Mouse (Mus musculus): Measurements from ENCODE around the gene Casp7. TPM values are rescaled to one million over a fixed set of nuclear protein-coding genes. Genes with fewer than 3 reads are reported as not detected.
"Not testable (repeated sequence)": the region's sequence is repeated elsewhere in the genome, so short reads cannot be mapped to it uniquely, and the experiment has no call there.

The Casp7 gene
- polyA plus RNA-seq, 1 experiment from 2014 or later, result 15.4 TPM

DNA sequence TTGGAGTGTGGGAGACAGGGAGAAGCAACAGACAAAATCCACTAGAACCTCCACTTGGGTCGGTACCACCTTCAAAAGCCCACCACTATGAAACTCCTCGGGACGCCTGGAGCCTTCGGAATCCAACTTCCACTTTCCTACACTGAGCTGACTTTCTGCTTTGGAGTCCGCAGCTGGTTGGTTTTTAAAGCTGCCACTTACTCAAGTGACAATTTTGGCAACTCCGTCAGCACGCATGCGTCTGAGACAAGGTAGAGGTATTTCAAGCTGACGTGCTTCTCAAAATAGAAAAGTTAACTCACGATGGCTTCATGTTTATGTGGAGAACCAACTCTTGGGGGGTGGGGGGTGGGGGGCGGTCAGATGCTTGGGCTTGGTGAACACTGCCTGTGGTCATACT lies 7.0 kb upstream of the Casp7 start, which contains the start of gene Nrap:
Nrap (minus strand) TSS at position 159 of the 400 bp plus-strand sequence.
- H3K36me3 ChIP-seq, result no peaks in the 10 kb centered on the region
- DNase-seq (ENCODE audit: low spot score), result no peak
- WGBS, result 90% methylated on average over 11 of the region's 11 CpGs
- no peak within 1 kb of the TSS for H3K27ac ChIP-seq
- H3K9me3 ChIP-seq, result no peaks in the 10 kb centered on the region
- no peak within 1 kb of the TSS for H3K4me3 ChIP-seq
- no peaks in the 10 kb centered on the region for H3K4me1 ChIP-seq (replicated peaks)
- H3K27me3 ChIP-seq (ENCODE audit: insufficient read depth, poor library complexity, severe bottlenecking), result peaks cover 14% of the 10 kb centered on the region

DNA sequence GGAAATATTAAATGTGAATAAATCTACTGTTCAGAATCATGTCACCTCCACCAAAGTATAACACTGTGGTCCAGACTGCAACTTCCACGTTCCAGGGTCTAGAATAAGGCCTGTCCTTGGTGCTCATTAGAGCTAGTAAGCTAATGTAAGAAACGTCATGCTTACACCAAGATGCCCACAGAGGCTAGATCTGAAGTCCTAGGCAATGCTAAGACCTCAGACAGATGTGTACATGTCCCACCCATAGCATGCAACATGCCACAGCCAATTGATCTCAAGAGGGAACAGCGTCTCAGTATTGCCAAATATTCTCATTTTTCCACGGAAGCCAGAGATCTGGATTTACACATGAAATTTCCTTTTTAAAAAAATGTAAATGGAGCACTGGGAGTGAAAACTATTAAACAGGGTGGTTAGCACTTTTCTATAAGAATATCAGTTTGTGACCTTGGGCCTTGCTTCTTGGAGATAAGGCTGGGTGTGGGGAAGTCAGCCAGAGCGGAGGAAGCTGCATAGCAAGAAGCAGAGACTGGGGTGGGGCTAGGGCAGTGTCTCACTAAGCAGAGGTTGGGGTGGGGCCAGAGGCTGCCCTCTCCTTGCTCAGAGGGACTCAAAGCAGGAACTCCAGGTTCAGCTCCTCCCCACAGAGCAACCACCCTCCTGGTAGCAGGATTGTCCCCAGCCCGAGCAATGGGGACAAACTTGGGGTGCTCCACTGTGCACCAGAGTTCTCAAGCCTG lies 5.5 kb upstream of the Casp7 start:
- Histone ChIP-seq H3K27ac (no peak overlapping the region), H3K4me3 (no peak overlapping the region), H3K4me1 (replicated peaks) (peaks cover 2% of the 10 kb centered on the region), H3K36me3 (no peaks in the 10 kb centered on the region), H3K9me3 (no peaks in the 10 kb centered on the region), H3K27me3 (ENCODE audit: insufficient read depth, poor library complexity, severe bottlenecking) (peaks cover 30% of the 10 kb centered on the region)
- DNase-seq (ENCODE audit: low spot score), result no peak
- 83% methylated on average over 6 of the region's 6 CpGs for WGBS

DNA sequence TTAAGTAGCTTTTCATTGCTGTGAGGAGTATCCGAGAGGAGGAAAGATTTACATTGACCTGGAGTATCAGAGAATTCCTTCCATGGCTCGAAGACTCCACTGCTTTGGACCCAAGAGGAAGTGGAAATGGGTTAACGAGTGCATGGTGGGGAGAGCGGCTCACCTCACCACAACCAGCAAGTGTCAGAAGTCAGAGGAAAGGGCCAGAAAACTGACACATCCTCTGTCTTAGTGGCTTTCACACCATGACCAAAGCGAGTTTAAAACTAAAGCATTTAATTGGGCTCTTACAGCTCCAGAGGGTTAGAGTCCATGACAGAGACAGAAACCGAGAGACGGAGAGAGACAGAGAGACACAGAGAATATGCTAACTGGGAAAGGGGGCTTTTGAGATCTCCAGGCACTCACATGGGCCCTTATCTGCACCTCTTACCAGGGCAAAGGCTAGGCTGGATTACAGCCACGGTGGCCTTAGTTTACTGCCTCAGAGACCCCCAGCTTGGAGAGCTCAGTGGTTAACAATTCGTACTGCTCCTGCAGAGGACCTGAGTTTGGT lies 3.5 kb upstream of the Casp7 start:
- H3K9me3 ChIP-seq, result no peaks in the 10 kb centered on the region
- no peaks in the 10 kb centered on the region for H3K36me3 ChIP-seq
- no peak overlapping the region for H3K4me3 ChIP-seq
- WGBS, result 86% methylated on average over 9 of the region's 9 CpGs
- peaks cover 43% of the 10 kb centered on the region for H3K27me3 ChIP-seq (ENCODE audit: insufficient read depth, poor library complexity, severe bottlenecking)
- peaks cover 20% of the 10 kb centered on the region for H3K4me1 ChIP-seq (replicated peaks)
- H3K27ac ChIP-seq, result no peak overlapping the region
- no peak for DNase-seq (ENCODE audit: low spot score)

DNA sequence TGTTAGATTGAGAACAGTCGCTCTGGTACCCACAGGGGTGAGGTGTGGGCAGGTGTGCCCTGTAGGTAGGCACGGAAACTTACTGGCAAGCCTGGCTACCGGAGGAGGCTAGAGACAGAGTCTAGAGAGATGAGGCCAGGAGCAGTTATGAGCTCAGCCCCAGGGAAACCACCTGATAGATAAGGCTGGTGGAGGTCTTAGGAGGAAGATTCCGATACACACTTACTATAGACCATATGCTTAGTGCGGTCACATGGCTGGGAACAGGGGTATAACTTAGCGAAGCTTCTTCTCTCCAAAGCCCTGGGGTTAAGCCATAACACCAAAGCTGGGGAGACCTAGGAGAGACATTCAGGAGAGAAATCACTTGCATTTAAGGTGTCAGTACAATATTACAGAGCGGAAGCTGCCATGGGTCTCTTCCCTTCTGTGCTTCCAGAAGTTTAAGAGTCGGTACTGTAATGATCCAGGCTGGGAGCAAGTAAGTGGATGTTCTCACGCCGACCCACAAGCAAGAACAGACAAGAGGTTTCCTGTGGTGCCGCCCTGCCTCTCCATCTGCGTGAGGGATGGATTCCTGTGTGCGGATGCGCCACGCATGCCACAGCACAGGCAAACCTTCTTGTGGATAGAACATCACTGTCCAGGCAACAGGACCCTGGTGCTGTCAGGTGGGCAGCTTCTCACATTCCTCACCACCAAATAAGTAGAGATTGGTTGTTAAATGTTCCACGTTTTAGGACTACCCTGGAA lies 1.6 kb upstream of the Casp7 start:
- Histone ChIP-seq H3K4me1 (replicated peaks) (peaks cover 20% of the 10 kb centered on the region), H3K27me3 (ENCODE audit: insufficient read depth, poor library complexity, severe bottlenecking) (peaks cover 51% of the 10 kb centered on the region), H3K36me3 (no peaks in the 10 kb centered on the region), H3K9me3 (no peaks in the 10 kb centered on the region), H3K4me3 (no peak overlapping the region), H3K27ac (no peak overlapping the region)
- no peak for DNase-seq (ENCODE audit: low spot score)
- WGBS, result 87% methylated on average over 16 of the region's 16 CpGs

DNA sequence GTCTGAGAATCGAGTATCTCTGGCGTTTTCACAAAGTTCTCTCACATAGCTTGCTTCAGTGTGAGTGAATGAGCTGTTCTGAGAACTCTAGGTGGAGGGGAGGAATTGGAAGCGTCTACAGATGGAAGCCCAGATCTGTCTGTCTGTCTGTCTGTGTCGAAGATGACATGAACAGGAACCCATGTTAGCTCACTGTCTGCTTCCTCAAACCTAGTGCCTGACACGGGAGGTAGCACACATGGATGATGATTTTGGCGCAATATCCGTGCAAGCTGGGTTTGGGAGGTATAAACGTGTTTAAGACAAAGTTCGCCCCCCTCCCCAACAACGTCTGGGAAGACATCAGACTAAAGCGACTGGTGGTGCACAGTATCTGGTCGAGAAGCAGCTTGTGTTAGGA lies 702 bp upstream of the Casp7 start:
- no peak for DNase-seq (ENCODE audit: low spot score)
- 41% methylated on average over 12 of the region's 12 CpGs for WGBS
- Histone ChIP-seq H3K27me3 (ENCODE audit: insufficient read depth, poor library complexity, severe bottlenecking) (peaks cover 51% of the 10 kb centered on the region), H3K4me1 (replicated peaks) (peaks cover 20% of the 10 kb centered on the region), H3K4me3 (peak overlapping the region; percentile 69), H3K36me3 (no peaks in the 10 kb centered on the region), H3K9me3 (no peaks in the 10 kb centered on the region), H3K27ac (no peak overlapping the region; the same call in 1 of the 2 replicates)

DNA sequence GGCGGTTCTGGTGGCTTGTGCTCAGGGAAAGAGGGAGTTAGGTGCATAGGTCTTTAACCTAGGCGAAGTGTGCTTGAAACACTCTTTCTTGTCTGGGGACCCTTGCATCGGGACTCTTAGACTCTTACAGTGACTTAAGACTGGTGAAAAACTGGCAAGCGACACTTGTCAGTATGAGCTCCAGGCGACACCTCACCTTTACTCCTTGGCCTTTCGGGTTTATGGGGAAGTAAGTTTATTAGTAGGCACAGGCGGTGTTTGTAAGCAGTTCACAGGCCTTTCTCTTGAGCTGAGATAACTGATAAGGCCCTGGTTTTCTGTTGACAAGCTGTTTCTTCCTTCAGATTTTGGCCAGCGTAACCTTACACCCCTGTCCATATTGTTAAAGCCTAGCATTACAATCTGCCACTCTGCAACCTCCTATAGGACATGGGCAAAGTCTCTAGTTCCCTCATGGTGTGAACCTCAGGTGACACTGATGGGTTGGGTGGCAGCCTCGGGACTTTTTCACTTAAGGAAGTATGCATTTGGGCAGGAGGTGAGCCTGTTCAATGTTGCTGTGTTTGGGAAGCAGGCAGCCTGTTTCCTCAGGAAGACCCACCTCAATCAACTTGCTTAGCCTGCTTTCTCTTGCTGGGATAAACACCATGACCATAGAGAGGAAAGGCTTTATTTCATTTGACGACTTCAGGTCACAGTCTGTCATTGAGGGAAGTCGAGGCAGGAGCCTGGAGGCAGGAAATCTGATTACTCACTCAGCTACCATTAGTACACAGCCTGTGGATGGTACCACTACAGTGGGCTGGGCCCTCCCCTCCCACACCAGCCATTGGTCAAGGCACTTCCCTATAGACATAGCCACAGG lies 966 bp downstream of the Casp7 start:
- no peak for DNase-seq (ENCODE audit: low spot score)
- Histone ChIP-seq H3K36me3 (no peaks in the 10 kb centered on the region), H3K27me3 (ENCODE audit: insufficient read depth, poor library complexity, severe bottlenecking) (peaks cover 51% of the 10 kb centered on the region), H3K4me1 (replicated peaks) (peaks cover 20% of the 10 kb centered on the region), H3K4me3 (peak overlapping the region; percentile 69), H3K27ac (peak overlapping the region; percentile 92), H3K9me3 (no peaks in the 10 kb centered on the region)
- WGBS, result 69% methylated on average over 11 of the region's 11 CpGs

DNA sequence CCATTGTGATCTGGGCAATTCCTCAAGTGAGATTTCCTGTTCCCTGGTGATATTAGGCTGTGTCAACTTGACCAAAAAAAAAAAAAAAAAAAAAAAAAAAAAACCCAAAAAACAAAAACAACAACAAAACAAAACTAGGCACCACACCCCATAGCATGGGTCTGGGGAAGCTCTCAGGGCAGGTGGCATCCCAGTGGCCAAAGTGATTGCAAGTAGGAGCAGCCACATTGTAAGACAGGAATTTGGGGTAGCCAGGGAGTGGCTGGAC lies 1.5 kb downstream of the Casp7 start:
- no peak for DNase-seq (ENCODE audit: low spot score)
- no peak overlapping the region for H3K27ac ChIP-seq
- peaks cover 50% of the 10 kb centered on the region for H3K27me3 ChIP-seq (ENCODE audit: insufficient read depth, poor library complexity, severe bottlenecking)
- H3K36me3 ChIP-seq, result no peaks in the 10 kb centered on the region
- H3K4me3 ChIP-seq, result no peak overlapping the region
- no peaks in the 10 kb centered on the region for H3K9me3 ChIP-seq
- H3K4me1 ChIP-seq (replicated peaks), result peaks cover 20% of the 10 kb centered on the region

DNA sequence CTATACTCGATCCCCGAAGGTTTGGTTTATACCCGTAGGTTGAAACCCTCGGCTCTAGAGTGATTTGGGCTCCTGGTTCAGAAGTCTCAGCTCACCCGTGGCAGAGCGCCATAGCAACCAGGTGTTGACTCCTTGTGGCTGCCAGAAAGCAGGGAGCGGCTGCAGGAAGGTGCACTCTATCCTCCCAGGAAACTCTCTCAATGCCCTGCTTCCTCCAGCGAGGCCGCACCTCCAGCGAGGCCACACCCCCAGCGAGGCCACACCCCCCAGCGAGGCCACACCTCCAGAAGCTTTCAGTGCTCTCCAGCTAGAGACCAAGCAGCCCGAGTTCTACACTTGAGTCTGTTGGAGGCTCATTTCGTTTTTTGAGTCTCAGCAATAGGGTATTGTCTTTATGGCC lies 3.3 kb downstream of the Casp7 start:
- Histone ChIP-seq H3K27me3 (ENCODE audit: insufficient read depth, poor library complexity, severe bottlenecking) (peaks cover 35% of the 10 kb centered on the region), H3K4me1 (replicated peaks) (peaks cover 20% of the 10 kb centered on the region), H3K9me3 (no peaks in the 10 kb centered on the region), H3K27ac (no peak overlapping the region), H3K36me3 (peaks cover 10% of the 10 kb centered on the region; the same call in 1 of the 2 replicates), H3K4me3 (no peak overlapping the region)
- peak; percentile 28 for DNase-seq (ENCODE audit: low spot score)
- WGBS, result 47% methylated on average over 14 of the region's 14 CpGs

DNA sequence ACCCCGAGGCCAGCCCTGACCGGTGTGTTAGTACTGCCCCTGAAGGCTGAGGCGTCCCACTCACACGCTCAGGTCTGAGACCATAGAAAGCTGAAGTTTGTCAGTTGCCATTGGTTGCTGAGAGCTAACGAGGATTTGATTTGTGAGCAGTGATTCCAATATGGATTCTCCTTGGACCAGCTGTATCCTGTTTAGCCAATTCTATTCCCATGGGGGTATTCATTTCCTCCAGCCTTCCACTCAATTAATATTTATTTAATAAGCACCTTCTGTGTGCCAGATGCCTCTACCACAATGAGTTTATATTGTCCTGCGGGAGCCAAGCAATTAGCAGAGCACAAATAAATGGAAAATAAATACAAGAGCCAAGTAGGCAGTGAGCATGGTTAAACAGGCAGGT lies 4.9 kb downstream of the Casp7 start:
- no peak overlapping the region for H3K4me3 ChIP-seq
- peaks cover 17% of the 10 kb centered on the region; the same call in 1 of the 2 replicates for H3K36me3 ChIP-seq
- DNase-seq (ENCODE audit: low spot score), result no peak
- H3K9me3 ChIP-seq, result no peaks in the 10 kb centered on the region
- H3K27me3 ChIP-seq (ENCODE audit: insufficient read depth, poor library complexity, severe bottlenecking), result peaks cover 18% of the 10 kb centered on the region
- H3K27ac ChIP-seq, result no peak overlapping the region
- WGBS, result 85% methylated on average over 6 of the region's 6 CpGs
- H3K4me1 ChIP-seq (replicated peaks), result peaks cover 14% of the 10 kb centered on the region

DNA sequence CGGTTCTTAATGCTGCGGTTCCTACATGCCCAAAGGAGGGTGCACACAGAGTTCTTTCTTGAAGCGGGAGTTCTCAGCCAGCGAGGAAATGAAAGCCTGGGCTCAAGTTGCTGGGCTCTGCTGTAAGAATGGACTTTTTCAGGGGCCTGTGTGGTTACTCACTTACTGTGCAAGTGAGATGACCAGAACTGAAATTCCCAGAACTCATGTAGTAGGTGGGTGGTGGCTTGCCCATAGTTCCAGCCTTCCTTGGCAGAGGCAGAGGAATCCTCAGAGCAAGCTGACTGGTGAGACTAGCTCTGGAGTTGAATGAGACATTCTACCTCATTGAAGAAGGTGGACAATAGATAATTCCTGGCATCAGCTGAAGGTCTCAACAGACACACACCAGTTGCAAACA lies 8.9 kb downstream of the Casp7 start:
- Histone ChIP-seq H3K27me3 (ENCODE audit: insufficient read depth, poor library complexity, severe bottlenecking) (no peaks in the 10 kb centered on the region), H3K4me3 (no peak overlapping the region), H3K4me1 (replicated peaks) (no peaks in the 10 kb centered on the region), H3K9me3 (no peaks in the 10 kb centered on the region), H3K27ac (no peak overlapping the region), H3K36me3 (peaks cover 33% of the 10 kb centered on the region)
- 94% methylated on average over 4 of the region's 4 CpGs for WGBS
- no peak for DNase-seq (ENCODE audit: low spot score)

DNA sequence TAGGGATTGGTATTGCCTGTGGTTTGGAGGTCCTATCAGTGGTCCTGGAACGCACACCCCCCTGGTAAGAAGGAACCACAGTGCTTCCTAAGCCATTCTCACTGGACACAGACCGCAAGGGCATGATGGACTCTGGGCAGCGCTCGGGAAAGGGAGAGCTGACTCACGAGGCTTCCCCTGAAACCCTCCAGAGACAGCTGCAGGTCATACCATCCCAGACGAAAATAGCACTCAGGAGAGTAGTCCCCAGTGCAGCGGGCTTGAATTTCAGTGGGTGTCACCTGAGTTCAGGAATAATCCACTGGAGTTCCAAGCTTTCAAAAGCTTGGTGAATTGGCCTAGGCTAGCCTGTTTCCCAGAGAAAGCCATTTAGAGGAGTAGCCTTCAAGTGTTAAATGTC lies 9.7 kb downstream of the Casp7 start:
- Histone ChIP-seq H3K27ac (no peak overlapping the region), H3K36me3 (peaks cover 33% of the 10 kb centered on the region), H3K9me3 (no peaks in the 10 kb centered on the region), H3K27me3 (ENCODE audit: insufficient read depth, poor library complexity, severe bottlenecking) (no peaks in the 10 kb centered on the region), H3K4me3 (no peak overlapping the region), H3K4me1 (replicated peaks) (no peaks in the 10 kb centered on the region)
- DNase-seq (ENCODE audit: low spot score), result no peak
- WGBS, result 91% methylated on average over 7 of the region's 7 CpGs

DNA sequence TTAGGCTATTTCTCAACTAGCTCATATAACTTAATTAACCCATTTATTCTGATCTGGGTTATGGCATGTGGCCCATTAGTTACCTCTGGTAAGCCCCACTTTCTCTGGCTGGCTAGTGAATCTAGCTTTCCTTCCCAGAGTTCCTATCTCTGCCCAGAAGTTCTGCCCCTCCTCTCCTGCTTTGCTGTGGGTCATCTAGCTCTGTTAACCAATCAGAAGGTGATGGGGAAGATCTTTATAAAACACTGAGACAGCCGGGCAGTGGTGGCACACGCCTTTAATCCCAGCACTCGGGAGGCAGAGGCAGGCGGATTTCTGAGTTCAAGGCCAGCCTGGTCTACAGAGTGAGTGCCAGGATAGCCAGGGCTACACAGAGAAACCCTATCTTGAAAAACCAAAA lies 13.0 kb downstream of the Casp7 start:
- not testable (repeated sequence) for H3K4me1 ChIP-seq (replicated peaks); DNase-seq (ENCODE audit: low spot score); H3K27ac ChIP-seq; H3K4me3 ChIP-seq; H3K9me3 ChIP-seq; H3K27me3 ChIP-seq (ENCODE audit: insufficient read depth, poor library complexity, severe bottlenecking)
- H3K36me3 ChIP-seq, result peaks cover 26% of the 10 kb centered on the region
- 95% methylated on average over 4 of the region's 4 CpGs for WGBS

Measured in hindbrain, embryonic 10.5 days (tissue).